Mouse (Mus musculus) liver, embryonic 14.5 days (tissue): ENCODE results near the gene Spag8. TPM values are rescaled to one million over a fixed set of nuclear protein-coding genes. Genes with fewer than 3 reads are reported as not detected.

Experiments
- ATAC-seq: fragments of 200-750 bp; cut with Nextera tagmentation; 2 replicates; pipeline ENCODE4 v1.8.0; 2017; ENCODE audit warnings: moderate number of reproducible peaks, mild to moderate bottlenecking, moderate library complexity; ENCODE audit not compliant: insufficient read depth
- DNase-seq, 3 experiments: peaks; one replicate each; pipeline ENCODE4 v3.0.0-alpha.2; 2012 to 2013; ENCODE audit warnings: low read depth in 3 of 3, low spot score in 3 of 3
- H3K27ac ChIP-seq: fragments of 300-500 bp; sonication (generic); 2 replicates; pipeline ENCODE4 v1.5.1; 2014; ENCODE audit warnings: moderate library complexity, mild to moderate bottlenecking, control low read depth, inconsistent platforms
- H3K27me3 ChIP-seq: fragments of 300-500 bp; sonication (generic); 2 replicates; pipeline ENCODE4 v1.6.1; 2014; ENCODE audit warnings: mild to moderate bottlenecking, low read length, moderate library complexity; ENCODE audit not compliant: control insufficient read depth, insufficient read depth
- H3K36me3 ChIP-seq: fragments of 300-500 bp; sonication (generic); replicated peaks from 2 replicates; pipeline ENCODE4 v1.6.1; 2014; ENCODE audit warnings: low read depth; ENCODE audit not compliant: control insufficient read depth, insufficient read depth
- H3K4me1 ChIP-seq, 2 experiments: fragments of 200-500 bp in 1 of 2; fragments of 300-500 bp in 1 of 2; sonication (generic) in 1 of 2; replicated peaks; 2 replicates each; pipeline ENCODE4 v1.6.1; 2012 to 2014; ENCODE audit warnings: antibody characterized with exemption in 1 of 2, inconsistent platforms in 1 of 2, low read length in 1 of 2; ENCODE audit not compliant: control insufficient read depth in 2 of 2, insufficient read depth in 2 of 2
- H3K4me2 ChIP-seq: fragments of 300-500 bp; sonication (generic); 2 replicates; pipeline ENCODE4 v1.6.1; 2014; ENCODE audit warnings: low read depth, mild to moderate bottlenecking, control low read depth, moderate library complexity
- H3K4me3 ChIP-seq, 2 experiments: fragments of 200-500 bp in 1 of 2; fragments of 300-500 bp in 1 of 2; sonication (generic) in 1 of 2; 2 replicates each; pipeline ENCODE4 v1.5.1; 2012 to 2014; ENCODE audit warnings: low read depth in 2 of 2, low read length in 2 of 2, mild to moderate bottlenecking in 2 of 2, control low read depth in 1 of 2, inconsistent platforms in 1 of 2, moderate library complexity in 1 of 2; ENCODE audit not compliant: insufficient read depth in 1 of 2
- H3K9ac ChIP-seq: fragments of 300-500 bp; sonication (generic); replicated peaks from 2 replicates; pipeline ENCODE4 v1.6.1; 2014; ENCODE audit warnings: mild to moderate bottlenecking, control low read depth, moderate library complexity
- H3K9me3 ChIP-seq: fragments of 300-500 bp; sonication (generic); 2 replicates; pipeline ENCODE4 v1.6.1; 2016; ENCODE audit warnings: low read length, mixed read lengths; ENCODE audit not compliant: control insufficient read depth
- CTCF ChIP-seq: IDR thresholded peaks from 2 replicates; pipeline ENCODE4 v1.5.1; 2016; ENCODE audit warnings: antibody characterized with exemption, low read depth, control low read depth
- EP300 ChIP-seq: IDR thresholded peaks from 2 replicates; pipeline ENCODE4 v1.6.1; 2016; ENCODE audit warnings: antibody characterized with exemption, low read depth
- WGBS: fragments of 180-500 bp; shearing (Covaris S2); extraction: QIAGEN DNeasy Blood & Tissue Kit; methylation state at CpG from one replicate; pipeline ENCODE4 v1.1.7; 2014; ENCODE audit not compliant: insufficient replicate concordance; 5-methylcytosine and 5-hydroxymethylcytosine counted together
- polyA plus RNA-seq, 2 experiments: library from polyadenylated mRNA; depleted of rRNA in 1 of 2; stranded (reverse) in 1 of 2; unstranded in 1 of 2; fragments of >200 nt; fragmentation: Nextera tagmentation in 1 of 2; extraction: Ambion mirVana in 1 of 2; gene quantifications; 2 replicates each; pipeline versions ENCODE4 v1.2.1 to v1.2.3; 2012 to 2014

The Spag8 gene
- polyA plus RNA-seq, 2 experiments, result 0.16 to 0.24 TPM

DNA sequence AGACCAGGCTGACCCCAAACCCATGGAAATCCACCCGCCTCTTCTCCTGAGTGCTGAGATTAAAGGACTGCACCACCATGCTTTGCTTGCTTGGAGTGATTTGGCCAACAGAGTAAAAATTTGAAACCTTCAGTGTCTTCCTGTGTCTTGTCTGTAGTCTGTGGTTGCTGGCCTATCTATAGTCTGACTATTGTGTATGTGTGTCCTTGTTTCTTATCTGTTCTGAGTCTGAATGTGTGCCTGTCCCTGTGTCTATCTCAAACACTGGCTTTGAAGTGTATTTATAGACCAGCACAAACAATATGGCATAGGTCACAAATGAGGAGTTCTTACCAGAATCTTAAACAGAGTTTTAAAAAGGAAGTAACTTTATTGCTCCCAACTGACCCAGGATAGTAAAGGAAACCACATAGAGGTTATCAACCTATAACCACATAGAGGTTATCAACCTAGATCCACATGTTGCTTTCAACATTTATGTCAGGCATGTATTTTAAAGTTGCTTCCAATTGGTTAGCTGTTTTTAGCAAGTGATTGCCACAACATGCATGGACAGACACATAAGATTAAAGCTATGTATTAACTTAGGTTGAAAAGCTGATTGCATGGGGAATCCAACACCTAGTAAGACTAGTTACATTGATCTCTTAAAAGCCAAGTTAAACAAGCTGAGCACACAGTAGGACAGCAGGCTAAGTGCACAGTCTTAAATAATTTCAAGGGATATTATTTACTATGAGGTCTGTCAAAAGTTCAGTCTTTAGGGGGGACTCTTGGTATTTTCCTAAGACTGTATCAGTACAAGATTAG lies 41.2 kb upstream of the Spag8 start:
- 17% methylated on average over 1 of the region's 1 CpGs for WGBS
- peak; percentile 52; the same call in 1 of the 2 replicates for ATAC-seq

DNA sequence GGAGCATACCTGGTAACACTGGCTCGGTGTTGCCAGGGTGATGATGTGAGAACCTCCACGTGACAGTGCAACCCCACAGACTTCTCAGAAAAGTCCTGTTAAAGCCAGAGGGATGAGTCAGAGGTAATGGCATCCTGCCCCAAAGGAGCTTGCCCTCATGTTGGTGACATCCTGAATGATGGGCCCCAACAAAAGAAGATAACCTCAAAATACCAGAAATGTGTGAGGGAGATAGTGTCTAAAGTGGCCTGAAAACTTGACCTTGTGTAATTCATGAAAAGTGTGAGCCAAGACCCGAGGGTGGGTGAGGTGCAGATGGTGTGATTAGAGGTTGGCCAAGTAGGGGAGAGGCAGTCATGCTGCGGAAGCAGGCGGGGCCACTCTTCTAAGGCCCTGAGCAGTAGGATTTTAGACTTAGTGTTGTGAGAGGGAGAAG lies 40.4 kb upstream of the Spag8 start:
- DNase-seq, result no peak
- Histone ChIP-seq H3K36me3 (no peaks in the 10 kb centered on the region), H3K4me1 (peaks cover 11 to 29% of the 10 kb centered on the region in 2 experiments; a peak in 3 of 4 replicates), H3K27me3 (no peaks in the 10 kb centered on the region), H3K9me3 (no peaks in the 10 kb centered on the region), H3K9ac (no peak overlapping the region), H3K4me2 (no peak overlapping the region), H3K27ac (no peak overlapping the region), H3K4me3 (no peak overlapping the region)
- WGBS, result 19% methylated on average over 5 of the region's 5 CpGs
- 0 out of 2 replicates have a peak, but pooled peaks have one; percentile 37 for ATAC-seq
- TF ChIP-seq EP300 (no peak), CTCF (no peak)

More for the DNA sequence above, 41.2 kb upstream of the Spag8 start:
- Histone ChIP-seq H3K4me2 (no peak overlapping the region), H3K4me1 (peaks cover 11 to 29% of the 10 kb centered on the region in 2 experiments; a peak in 3 of 4 replicates), H3K36me3 (no peaks in the 10 kb centered on the region), H3K9ac (no peak overlapping the region), H3K27ac (no peak overlapping the region), H3K4me3 (no peak overlapping the region), H3K9me3 (no peaks in the 10 kb centered on the region), H3K27me3 (no peaks in the 10 kb centered on the region)
- DNase-seq, result no peak
- TF ChIP-seq EP300, result no peak
- no peak for TF ChIP-seq CTCF

DNA sequence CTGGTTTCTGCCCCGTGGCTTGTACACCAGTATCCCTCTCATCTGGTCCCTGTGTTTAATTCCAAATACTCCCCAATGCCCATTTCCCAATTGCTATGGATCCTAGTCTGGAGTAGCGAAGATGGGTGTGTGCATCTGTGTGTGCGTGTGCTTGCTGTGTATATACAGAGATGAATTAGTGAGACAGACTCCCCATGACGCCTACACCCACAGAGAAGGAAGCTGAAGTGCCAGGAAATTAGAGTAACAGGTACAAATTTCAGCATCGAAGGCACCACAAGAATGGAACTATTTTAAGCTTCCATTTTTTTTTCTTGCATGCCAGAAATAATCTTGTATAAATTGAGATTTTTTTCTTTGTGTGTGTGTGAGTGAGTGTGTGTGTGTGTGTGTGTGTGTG lies 37.6 kb upstream of the Spag8 start:
- no peak for ATAC-seq
- TF ChIP-seq CTCF (no peak), EP300 (no peak)
- Histone ChIP-seq H3K4me1 (peaks cover 11 to 29% of the 10 kb centered on the region in 2 experiments; a peak in 3 of 4 replicates), H3K27ac (no peak overlapping the region), H3K9me3 (no peaks in the 10 kb centered on the region), H3K27me3 (no peaks in the 10 kb centered on the region), H3K9ac (no peak overlapping the region), H3K36me3 (no peaks in the 10 kb centered on the region), H3K4me2 (no peak overlapping the region), H3K4me3 (no peak overlapping the region)
- WGBS, result 52% methylated on average over 5 of the region's 5 CpGs
- no peak for DNase-seq

DNA sequence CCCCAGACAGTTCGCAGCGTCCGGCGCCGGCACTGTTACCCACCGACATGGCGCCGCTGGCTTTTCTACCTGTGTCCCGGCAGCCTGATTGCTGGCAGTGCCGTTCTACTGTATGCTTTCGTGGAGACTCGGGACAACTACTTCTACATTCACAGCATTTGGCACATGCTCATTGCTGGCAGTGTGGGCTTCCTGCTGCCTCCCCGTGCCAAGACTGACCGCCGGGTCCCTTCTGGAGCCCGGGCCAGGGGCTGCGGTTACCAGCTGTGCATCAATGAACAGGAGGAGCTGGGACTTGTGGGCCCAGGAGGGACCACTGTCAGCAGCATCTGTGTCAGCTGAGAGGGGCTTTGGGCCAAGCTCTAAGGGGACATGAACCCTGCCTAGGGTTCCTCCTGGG lies 36.6 kb upstream of the Spag8 start:
- Histone ChIP-seq H3K27me3 (no peaks in the 10 kb centered on the region), H3K36me3 (no peaks in the 10 kb centered on the region), H3K9ac (no peak overlapping the region), H3K4me3 (no peak overlapping the region), H3K9me3 (no peaks in the 10 kb centered on the region), H3K27ac (no peak overlapping the region), H3K4me1 (peaks cover 10 to 21% of the 10 kb centered on the region in 2 experiments; a peak in 3 of 4 replicates), H3K4me2 (no peak overlapping the region)
- TF ChIP-seq CTCF, result no peak
- TF ChIP-seq EP300, result no peak
- ATAC-seq (no peak), DNase-seq (no peak)
- 84% methylated on average over 17 of the region's 17 CpGs for WGBS

DNA sequence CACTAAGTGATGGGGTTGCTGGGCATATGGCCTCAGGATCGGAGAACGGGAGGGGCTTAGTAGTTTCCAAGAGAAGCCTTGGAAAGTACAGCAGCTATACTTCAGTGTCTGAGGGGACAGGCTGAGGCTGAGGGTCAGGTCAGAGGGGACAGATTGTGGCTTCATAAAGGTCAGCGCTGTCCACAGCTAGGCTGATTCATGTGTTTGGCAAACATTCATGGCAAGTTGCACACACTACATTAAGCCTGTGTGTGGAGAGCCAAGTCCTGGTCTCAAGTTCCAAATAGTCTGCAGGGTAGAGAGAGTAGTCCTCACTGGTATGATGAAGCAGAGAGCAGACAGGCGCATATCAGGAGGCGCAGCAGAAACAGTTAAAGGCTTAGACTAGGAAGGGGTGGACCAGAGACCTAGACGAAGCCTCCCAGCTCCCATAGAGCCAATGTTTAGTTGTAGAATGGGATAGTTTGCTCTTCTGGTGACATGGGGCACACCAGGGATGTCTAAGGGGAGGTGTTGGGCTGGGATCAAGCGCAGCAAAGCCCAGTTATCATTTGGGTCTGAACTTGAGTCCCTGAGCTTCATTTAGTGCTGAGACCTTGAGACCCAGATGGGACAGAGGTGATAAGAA lies 26.1 kb upstream of the Spag8 start:
- WGBS, result 62% methylated on average over 7 of the region's 7 CpGs
- no peak for DNase-seq

More for the DNA sequence above, 26.1 kb upstream of the Spag8 start:
- Histone ChIP-seq H3K4me1 (no peaks in the 10 kb centered on the region), H3K4me2 (no peak overlapping the region), H3K27me3 (no peaks in the 10 kb centered on the region), H3K9me3 (no peaks in the 10 kb centered on the region), H3K9ac (no peak overlapping the region), H3K27ac (no peak overlapping the region), H3K4me3 (no peak overlapping the region), H3K36me3 (no peaks in the 10 kb centered on the region)
- ATAC-seq, result no peak
- TF ChIP-seq CTCF (no peak), EP300 (no peak)
